Mouse (Mus musculus) forebrain, embryonic 15.5 days (tissue): ENCODE results near the gene Hspb7. TPM values are rescaled to one million over a fixed set of nuclear protein-coding genes. Genes with fewer than 3 reads are reported as not detected.

Experiments used
- ATAC-seq: fragments of 200-750 bp; cut with Nextera tagmentation; replicated peaks from 2 replicates; pipeline ENCODE4 v1.8.0; 2017; ENCODE audit warnings: mild to moderate bottlenecking, moderate TSS enrichment, moderate library complexity
- H3K27ac ChIP-seq: fragments of 300-500 bp; sonication (generic); replicated peaks from 2 replicates; pipeline ENCODE4 v1.5.1; 2015; ENCODE audit warnings: mild to moderate bottlenecking, inconsistent platforms
- H3K27me3 ChIP-seq: fragments of 300-500 bp; sonication (generic); 2 replicates; pipeline ENCODE4 v1.6.1; 2015; ENCODE audit warnings: inconsistent platforms
- H3K36me3 ChIP-seq: fragments of 300-500 bp; sonication (generic); 2 replicates; pipeline ENCODE4 v1.6.1; 2015; ENCODE audit warnings: mild to moderate bottlenecking, inconsistent platforms
- H3K4me1 ChIP-seq: fragments of 300-500 bp; sonication (generic); 2 replicates; pipeline ENCODE4 v1.6.1; 2015; ENCODE audit warnings: inconsistent platforms
- H3K4me2 ChIP-seq: fragments of 300-500 bp; sonication (generic); replicated peaks from 2 replicates; pipeline ENCODE4 v1.6.1; 2015; ENCODE audit warnings: mild to moderate bottlenecking, inconsistent platforms
- H3K4me3 ChIP-seq: fragments of 300-500 bp; sonication (generic); 2 replicates; pipeline ENCODE4 v1.5.1; 2015; ENCODE audit warnings: mild to moderate bottlenecking, inconsistent platforms
- H3K9ac ChIP-seq: fragments of 300-500 bp; sonication (generic); replicated peaks from 2 replicates; pipeline ENCODE4 v1.6.1; 2015; ENCODE audit warnings: mild to moderate bottlenecking, inconsistent platforms
- H3K9me3 ChIP-seq: fragments of 300-500 bp; sonication (generic); 2 replicates; pipeline ENCODE4 v1.6.1; 2016; ENCODE audit warnings: inconsistent platforms
- WGBS: fragments of 180-500 bp; shearing (Covaris S2); methylation state at CpG from one replicate; pipeline ENCODE4 v1.1.7; 2015; ENCODE audit warnings: mixed read lengths; 5-methylcytosine and 5-hydroxymethylcytosine counted together
- polyA plus RNA-seq: library from polyadenylated mRNA; unstranded; fragments of >200 nt; fragmentation: Nextera tagmentation; extraction: Ambion mirVana; gene quantifications from 2 replicates; pipeline ENCODE4 v1.2.1, GENCODE M21; 2015

Hspb7 gene
- polyA plus RNA-seq, 1 experiment from 2014 or later, result not detected

- no peak overlapping the region for H3K4me2 ChIP-seq
- no peaks in the 10 kb centered on the region; the same call in 1 of the 2 replicates for H3K27me3 ChIP-seq
- no peak overlapping the region for H3K9ac ChIP-seq
- no peak overlapping the region for H3K27ac ChIP-seq
- no peak for ATAC-seq
- 81% methylated on average over 5 of the region's 5 CpGs for WGBS
- no peaks in the 10 kb centered on the region for H3K9me3 ChIP-seq
- no peaks in the 10 kb centered on the region for H3K36me3 ChIP-seq
- peaks cover 10% of the 10 kb centered on the region for H3K4me1 ChIP-seq
- H3K4me3 ChIP-seq, result no peak overlapping the region
Observed at GRCm38 (mm10) chr4:141422841-141423240, 2.3 kb downstream of the Hspb7 start.

- Histone ChIP-seq H3K4me1 (peaks cover 10% of the 10 kb centered on the region), H3K27ac (no peak overlapping the region), H3K4me3 (no peak overlapping the region), H3K9ac (no peak overlapping the region), H3K4me2 (no peak overlapping the region), H3K36me3 (no peaks in the 10 kb centered on the region), H3K9me3 (no peaks in the 10 kb centered on the region), H3K27me3 (no peaks in the 10 kb centered on the region; the same call in 1 of the 2 replicates)
- WGBS, result 81% methylated on average over 5 of the region's 5 CpGs
- no peak for ATAC-seq
Observed at GRCm38 (mm10) chr4:141423288-141423687, 2.7 kb downstream of the Hspb7 start.

GRCm38 (mm10) chr4:141423691-141424431 lies 3.3 kb downstream of the Hspb7 start:
- Histone ChIP-seq H3K4me2 (no peak overlapping the region), H3K9me3 (no peaks in the 10 kb centered on the region), H3K4me1 (peaks cover 10% of the 10 kb centered on the region), H3K36me3 (no peaks in the 10 kb centered on the region), H3K4me3 (no peak overlapping the region), H3K9ac (no peak overlapping the region), H3K27me3 (no peaks in the 10 kb centered on the region; the same call in 1 of the 2 replicates), H3K27ac (no peak overlapping the region)
- WGBS, result 87% methylated on average over 13 of the region's 13 CpGs
- no peak for ATAC-seq

- peak overlapping the region; percentile 81 for H3K4me2 ChIP-seq
- no peaks in the 10 kb centered on the region for H3K9me3 ChIP-seq
- H3K27ac ChIP-seq, result no peak overlapping the region
- peaks cover 10% of the 10 kb centered on the region for H3K4me1 ChIP-seq
- H3K36me3 ChIP-seq, result no peaks in the 10 kb centered on the region
- no peaks in the 10 kb centered on the region; the same call in 1 of the 2 replicates for H3K27me3 ChIP-seq
- ATAC-seq, result peak; percentile 97
- 4% methylated on average over 35 of the region's 36 CpGs for WGBS
- peak overlapping the region; percentile 49 for H3K4me3 ChIP-seq
- H3K9ac ChIP-seq, result peak overlapping the region; percentile 55
Observed at GRCm38 (mm10) chr4:141425484-141426479, 5.2 kb downstream of the Hspb7 start.

- ATAC-seq, result no peak
Observed at GRCm38 (mm10) chr4:141426796-141427745, 6.5 kb downstream of the Hspb7 start.

GRCm38 (mm10) chr4:141427921-141428320 lies 7.3 kb downstream of the Hspb7 start:
- no peak overlapping the region for H3K9ac ChIP-seq
- H3K27me3 ChIP-seq, result no peaks in the 10 kb centered on the region; the same call in 1 of the 2 replicates
- no peak overlapping the region for H3K4me3 ChIP-seq
- WGBS, result 82% methylated on average over 13 of the region's 13 CpGs
- H3K4me1 ChIP-seq, result peaks cover 10% of the 10 kb centered on the region
- H3K4me2 ChIP-seq, result no peak overlapping the region
- H3K9me3 ChIP-seq, result no peaks in the 10 kb centered on the region
- H3K27ac ChIP-seq, result no peak overlapping the region
- no peaks in the 10 kb centered on the region for H3K36me3 ChIP-seq
- no peak for ATAC-seq

More at GRCm38 (mm10) chr4:141426796-141427745, 6.5 kb downstream of the Hspb7 start:
- H3K4me1 ChIP-seq, result peaks cover 10% of the 10 kb centered on the region
- H3K36me3 ChIP-seq, result no peaks in the 10 kb centered on the region
- no peak overlapping the region for H3K9ac ChIP-seq
- H3K4me3 ChIP-seq, result no peak overlapping the region
- no peak overlapping the region; the same call in 1 of the 2 replicates for H3K4me2 ChIP-seq
- H3K27me3 ChIP-seq, result no peaks in the 10 kb centered on the region; the same call in 1 of the 2 replicates
- H3K27ac ChIP-seq, result no peak overlapping the region
- 83% methylated on average over 10 of the region's 10 CpGs for WGBS
- no peaks in the 10 kb centered on the region for H3K9me3 ChIP-seq

- 84% methylated on average over 6 of the region's 6 CpGs for WGBS
- Histone ChIP-seq H3K4me2 (no peak overlapping the region), H3K4me1 (peaks cover 10% of the 10 kb centered on the region), H3K27me3 (no peaks in the 10 kb centered on the region), H3K36me3 (no peaks in the 10 kb centered on the region), H3K9ac (no peak overlapping the region), H3K9me3 (no peaks in the 10 kb centered on the region), H3K27ac (no peak overlapping the region), H3K4me3 (no peak overlapping the region)
- no peak for ATAC-seq
Observed at GRCm38 (mm10) chr4:141429381-141429780, 8.8 kb downstream of the Hspb7 start.

- H3K4me1 ChIP-seq, result peaks cover 10% of the 10 kb centered on the region
- ATAC-seq, result no peak
- H3K4me3 ChIP-seq, result no peak overlapping the region
- no peak overlapping the region for H3K27ac ChIP-seq
- WGBS, result 48% methylated on average over 9 of the region's 9 CpGs
- H3K27me3 ChIP-seq, result no peaks in the 10 kb centered on the region
- H3K36me3 ChIP-seq, result no peaks in the 10 kb centered on the region
- no peak overlapping the region for H3K9ac ChIP-seq
- no peak overlapping the region for H3K4me2 ChIP-seq
- no peaks in the 10 kb centered on the region for H3K9me3 ChIP-seq
Observed at GRCm38 (mm10) chr4:141429847-141430246, 9.3 kb downstream of the Hspb7 start.

- Histone ChIP-seq H3K9ac (no peak overlapping the region), H3K27me3 (no peaks in the 10 kb centered on the region), H3K4me1 (peaks cover under 1% of the 10 kb centered on the region), H3K36me3 (no peaks in the 10 kb centered on the region), H3K9me3 (no peaks in the 10 kb centered on the region), H3K27ac (no peak overlapping the region), H3K4me3 (no peak overlapping the region), H3K4me2 (no peak overlapping the region)
- 46% methylated on average over 9 of the region's 9 CpGs for WGBS
- no peak for ATAC-seq
Observed at GRCm38 (mm10) chr4:141430997-141431396, 10.4 kb downstream of the Hspb7 start.

- H3K4me1 ChIP-seq, result no peaks in the 10 kb centered on the region
- no peak overlapping the region for H3K4me3 ChIP-seq
- no peaks in the 10 kb centered on the region for H3K36me3 ChIP-seq
- no peaks in the 10 kb centered on the region for H3K27me3 ChIP-seq
- no peak overlapping the region for H3K9ac ChIP-seq
- WGBS, result 64% methylated on average over 14 of the region's 14 CpGs
- H3K27ac ChIP-seq, result no peak overlapping the region
- no peaks in the 10 kb centered on the region for H3K9me3 ChIP-seq
- ATAC-seq, result no peak
- no peak overlapping the region for H3K4me2 ChIP-seq
Observed at GRCm38 (mm10) chr4:141432666-141433065, 12.1 kb downstream of the Hspb7 start.

- H3K9me3 ChIP-seq, result no peaks in the 10 kb centered on the region
- H3K4me1 ChIP-seq, result no peaks in the 10 kb centered on the region
- no peak for ATAC-seq
- no peaks in the 10 kb centered on the region for H3K27me3 ChIP-seq
- H3K9ac ChIP-seq, result no peak overlapping the region
- H3K36me3 ChIP-seq, result no peaks in the 10 kb centered on the region
- H3K4me3 ChIP-seq, result no peak overlapping the region
- 83% methylated on average over 18 of the region's 18 CpGs for WGBS
- no peak overlapping the region for H3K4me2 ChIP-seq
- no peak overlapping the region for H3K27ac ChIP-seq
Observed at GRCm38 (mm10) chr4:141433191-141433590, 12.6 kb downstream of the Hspb7 start.
